Mouse (Mus musculus) G1E (cell line): ENCODE results near the gene Asic2. TPM values are rescaled to one million over a fixed set of nuclear protein-coding genes. Genes with fewer than 3 reads are reported as not detected.

Experiments used
- ATAC-seq: 2 replicates; pipeline ENCODE4 v1.8.0; 2016; ENCODE audit warnings: mild to moderate bottlenecking; ENCODE audit not compliant: insufficient number of reproducible peaks, poor library complexity, low FRiP score, severe bottlenecking; ENCODE audit errors: extremely low read depth
- DNase-seq: peaks from one replicate; pipeline ENCODE4 v3.0.0; 2012; ENCODE audit warnings: low spot score
- H3K27me3 ChIP-seq: 2 replicates; pipeline ENCODE4 v1.6.1; 2012; ENCODE audit warnings: mild to moderate bottlenecking, low read length, inconsistent platforms; ENCODE audit not compliant: insufficient read depth
- H3K36me3 ChIP-seq: replicated peaks from 2 replicates; pipeline ENCODE3; 2012; ENCODE audit warnings: mild to moderate bottlenecking, inconsistent platforms
- H3K4me1 ChIP-seq: 2 replicates; pipeline ENCODE4 v1.6.1; 2012; ENCODE audit warnings: low read depth, low read length, inconsistent platforms, mixed read lengths; ENCODE audit not compliant: insufficient read depth
- H3K4me3 ChIP-seq: 2 replicates; pipeline ENCODE4 v1.5.1; 2012; ENCODE audit warnings: low read depth, mild to moderate bottlenecking, inconsistent platforms, low read length, moderate library complexity, mixed read lengths
- H3K9me3 ChIP-seq: replicated peaks from 2 replicates; pipeline ENCODE4 v1.6.1; 2012; ENCODE audit warnings: inconsistent platforms
- CTCF ChIP-seq: IDR thresholded peaks from 2 replicates; pipeline ENCODE4 v1.5.1; 2012; ENCODE audit warnings: low read depth, low read length, inconsistent platforms, mixed read lengths
- GATA1 ChIP-seq: IDR thresholded peaks from 2 replicates; pipeline ENCODE4 v1.6.1; 2012; ENCODE audit warnings: borderline replicate concordance, low read length, inconsistent platforms, mixed read lengths
- GATA2 ChIP-seq: IDR thresholded peaks from 2 replicates; pipeline ENCODE4 v1.6.1; 2012; ENCODE audit warnings: low read depth, low read length, inconsistent platforms, borderline replicate concordance
- POLR2AphosphoS5 ChIP-seq: IDR thresholded peaks from 2 replicates; pipeline ENCODE4 v1.6.1; 2012; ENCODE audit warnings: low read depth, low read length, inconsistent platforms; ENCODE audit not compliant: insufficient replicate concordance
- TAL1 ChIP-seq: conservative IDR thresholded peaks from 2 replicates; pipeline ENCODE4 v1.6.1; 2012; ENCODE audit warnings: low read depth, low read length, inconsistent platforms, mixed read lengths
- polyA plus RNA-seq: library from polyadenylated mRNA; stranded (reverse); fragments of >175 nt; gene quantifications from 2 replicates; pipeline ENCODE4 v1.2.3, GENCODE M21; 2012
- total RNA-seq, 2 experiments: library from RNA; stranded (forward) in 1 of 2; stranded (reverse) in 1 of 2; fragments of 200-1000 nt in 1 of 2; fragments of >200 nt in 1 of 2; fragmentation: Nextera tagmentation in 1 of 2; gene quantifications; 2 replicates each; pipeline ENCODE4 v1.2.3; 2014 to 2017

The Asic2 gene
- total and polyA plus RNA-seq, 3 experiments: 0.16 TPM; not detected in 2

- Histone ChIP-seq H3K4me3 (no peak overlapping the region), H3K36me3 (no peaks in the 10 kb centered on the region), H3K9me3 (peaks cover 85% of the 10 kb centered on the region), H3K4me1 (no peaks in the 10 kb centered on the region), H3K27me3 (no peaks in the 10 kb centered on the region)
- no peak for TF ChIP-seq GATA1
- no peak for TF ChIP-seq TAL1
- no peak for TF ChIP-seq POLR2AphosphoS5
- TF ChIP-seq CTCF: no peak
- TF ChIP-seq GATA2: no peak
- ATAC-seq (no peak), DNase-seq (no peak)
These were observed 27.3 kb downstream of the Asic2 start for GRCm38 (mm10) chr11:81940988-81941387.

DNA sequence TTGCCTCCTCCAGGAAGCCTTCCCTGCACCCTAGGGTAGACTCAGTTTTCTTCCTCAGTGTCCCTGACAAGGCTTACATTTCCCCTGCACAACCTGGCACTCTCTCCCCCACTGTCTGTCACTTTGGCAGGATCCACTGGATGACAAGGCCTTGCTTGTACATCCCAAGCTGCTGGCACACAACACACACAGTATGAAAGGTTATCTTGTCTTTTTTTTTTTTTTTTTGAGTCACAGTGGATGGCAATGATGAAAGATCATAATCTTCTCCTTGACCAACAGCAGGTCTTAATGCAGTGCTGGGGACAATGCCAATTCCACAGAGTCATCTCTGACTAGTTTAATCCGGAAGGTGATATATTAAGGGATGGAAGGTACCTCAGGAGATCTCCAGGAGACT is 30.7 kb downstream of the Asic2 start:
- ATAC-seq (no peak), DNase-seq (no peak)
- no peaks in the 10 kb centered on the region for H3K27me3 ChIP-seq
- TF ChIP-seq CTCF (no peak), GATA2 (no peak), POLR2AphosphoS5 (no peak)
- no peaks in the 10 kb centered on the region for H3K4me1 ChIP-seq
- H3K4me3 ChIP-seq: no peak overlapping the region
- H3K36me3 ChIP-seq: no peaks in the 10 kb centered on the region
- peaks cover 72% of the 10 kb centered on the region for H3K9me3 ChIP-seq

DNA sequence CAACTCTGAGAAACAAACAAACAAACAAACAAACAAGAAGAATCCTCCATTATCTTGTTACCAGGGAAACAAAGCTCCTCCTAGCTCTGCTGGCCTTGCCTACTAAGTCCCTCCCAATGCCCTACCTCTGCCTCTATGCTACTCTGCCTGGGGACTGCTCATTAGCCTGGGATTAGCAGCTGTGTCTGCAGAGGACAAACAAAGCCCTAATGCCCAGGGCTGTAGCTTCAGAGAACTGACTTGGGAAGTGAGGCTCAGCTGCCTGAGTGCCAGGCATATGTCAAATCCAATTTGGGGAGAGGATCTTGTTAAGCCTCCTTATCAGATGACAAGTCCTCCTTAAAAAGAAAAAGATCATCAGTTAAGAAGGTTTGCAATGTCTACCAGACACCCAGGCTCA is 41.9 kb downstream of the Asic2 start:
- no peak for TF ChIP-seq TAL1
- TF ChIP-seq POLR2AphosphoS5: no peak
- TF ChIP-seq GATA1: no peak
- no peak for TF ChIP-seq CTCF
- TF ChIP-seq GATA2: no peak
- no peak overlapping the region for H3K4me3 ChIP-seq

GRCm38 (mm10) chr11:81923626-81924025 is 44.6 kb downstream of the Asic2 start:
- no peaks in the 10 kb centered on the region for H3K27me3 ChIP-seq
- H3K9me3 ChIP-seq: peaks cover 19% of the 10 kb centered on the region
- H3K36me3 ChIP-seq: no peaks in the 10 kb centered on the region
- no peak for TF ChIP-seq POLR2AphosphoS5
- no peak for TF ChIP-seq CTCF
- no peak for TF ChIP-seq GATA1
- no peak for TF ChIP-seq GATA2
- TF ChIP-seq TAL1: no peak
- no peak overlapping the region for H3K4me3 ChIP-seq
- H3K4me1 ChIP-seq: no peaks in the 10 kb centered on the region
- DNase-seq: no peak
- no peak for ATAC-seq

More for the DNA sequence above, 41.9 kb downstream of the Asic2 start:
- no peaks in the 10 kb centered on the region for H3K27me3 ChIP-seq
- H3K4me1 ChIP-seq: no peaks in the 10 kb centered on the region
- H3K36me3 ChIP-seq: no peaks in the 10 kb centered on the region
- DNase-seq: no peak
- ATAC-seq: no peak
- H3K9me3 ChIP-seq: peaks cover 26% of the 10 kb centered on the region

- Histone ChIP-seq H3K4me1 (no peaks in the 10 kb centered on the region), H3K9me3 (peaks cover 21% of the 10 kb centered on the region), H3K27me3 (no peaks in the 10 kb centered on the region), H3K4me3 (no peak overlapping the region), H3K36me3 (no peaks in the 10 kb centered on the region)
- TF ChIP-seq GATA2 (no peak), POLR2AphosphoS5 (no peak), GATA1 (no peak), CTCF (no peak), TAL1 (no peak)
- DNase-seq: no peak
- ATAC-seq: no peak
These were observed 45.2 kb downstream of the Asic2 start for GRCm38 (mm10) chr11:81923096-81923495.

DNA sequence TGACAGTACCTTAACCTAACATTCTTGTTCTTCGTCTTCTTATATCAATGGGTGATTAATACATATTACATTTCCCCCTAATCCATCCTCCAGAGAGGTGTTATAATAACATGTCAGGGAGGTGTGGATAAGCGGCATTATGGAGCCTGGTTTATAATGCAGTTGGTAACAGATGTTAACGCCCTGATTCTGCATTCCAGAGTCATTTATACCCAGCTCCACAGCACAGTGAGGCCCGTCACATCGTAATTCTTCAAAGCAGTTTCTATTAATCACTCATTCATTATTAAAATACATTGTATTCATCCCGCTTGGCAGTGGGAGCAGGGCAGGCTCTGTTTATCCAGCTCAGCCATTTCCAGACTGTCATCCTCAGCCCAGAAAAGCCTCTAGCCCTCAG is 52.8 kb downstream of the Asic2 start:
- H3K4me3 ChIP-seq: no peak overlapping the region
- ATAC-seq (no peak), DNase-seq (no peak)
- H3K36me3 ChIP-seq: no peaks in the 10 kb centered on the region
- H3K4me1 ChIP-seq: no peaks in the 10 kb centered on the region
- TF ChIP-seq CTCF (no peak), GATA2 (no peak), TAL1 (no peak), POLR2AphosphoS5 (no peak), GATA1 (no peak)
- H3K9me3 ChIP-seq: peaks cover 24% of the 10 kb centered on the region
- no peaks in the 10 kb centered on the region for H3K27me3 ChIP-seq

DNA sequence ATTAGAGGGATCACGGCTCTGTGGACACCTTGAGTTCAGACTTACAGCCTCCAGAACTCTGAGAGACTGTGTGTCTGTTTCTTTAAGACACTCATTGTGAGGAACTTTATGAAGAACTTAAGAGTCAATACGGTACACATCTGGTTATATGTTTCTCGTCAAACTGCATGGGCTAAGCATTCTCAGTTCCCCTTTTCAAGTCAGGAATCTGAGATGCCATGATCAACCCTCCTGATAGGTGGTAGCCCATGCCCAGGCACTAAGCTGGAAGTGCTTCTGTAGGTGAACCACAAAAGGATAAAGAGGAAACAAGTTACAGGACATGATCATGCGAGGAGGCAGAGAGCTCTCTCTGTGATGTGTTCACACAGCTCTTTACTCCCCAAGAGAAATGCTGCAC is 55.2 kb downstream of the Asic2 start:
- DNase-seq: no peak

More for the DNA sequence above, 55.2 kb downstream of the Asic2 start:
- no peak for ATAC-seq
- Histone ChIP-seq H3K4me3 (no peak overlapping the region), H3K36me3 (no peaks in the 10 kb centered on the region), H3K4me1 (no peaks in the 10 kb centered on the region), H3K9me3 (peaks cover 33% of the 10 kb centered on the region), H3K27me3 (no peaks in the 10 kb centered on the region)
- no peak for TF ChIP-seq TAL1
- no peak for TF ChIP-seq GATA2
- TF ChIP-seq POLR2AphosphoS5: no peak
- no peak for TF ChIP-seq GATA1
- TF ChIP-seq CTCF: no peak
